Mouse (Mus musculus): ENCODE data around the gene Oas1f. TPM values are rescaled to one million over a fixed set of nuclear protein-coding genes. Genes with fewer than 3 reads are reported as not detected.

Gene Oas1f
- total RNA-seq, 1 experiment = 0.45 TPM

- no peaks in the 10 kb centered on the region for H3K9me3 ChIP-seq (ENCODE audit: control insufficient read depth, insufficient read depth, low read depth, low read length)
- no peak overlapping the region for H3K9ac ChIP-seq (ENCODE audit: insufficient read depth, low read depth, low read length, poor library complexity, severe bottlenecking)
- no peak for DNase-seq (ENCODE audit: low read depth, low spot score)
- peaks cover 4 to 11% of the 10 kb centered on the region in 2 experiments; a peak in 2 of 4 replicates for H3K4me1 ChIP-seq (ENCODE audit: control insufficient read depth in 2 of 2, insufficient read depth in 2 of 2, low read length in 2 of 2, poor library complexity in 1 of 2)
- TF ChIP-seq MAFK (IDR thresholded peaks at IDR 0.05; ENCODE audit: insufficient read depth, low read depth, low read length) (no peak), HCFC1 (IDR thresholded peaks at IDR 0.05; ENCODE audit: borderline replicate concordance, insufficient read depth, low read length) (no peak), ZC3H11A (IDR thresholded peaks at IDR 0.05; ENCODE audit: borderline replicate concordance, low read depth, low read length) (no peak), CHD2 (IDR thresholded peaks at IDR 0.05; ENCODE audit: low read depth, low read length) (no peak), ZNF384 (IDR thresholded peaks at IDR 0.05; ENCODE audit: low read depth, low read length) (no peak)
- H3K27ac ChIP-seq (ENCODE audit: insufficient read depth, low read depth, low read length, poor library complexity, severe bottlenecking) = no peak overlapping the region
- in situ Hi-C loops (cut with MboI; ENCODE audit: low sequenced_read_pairs in 2 of 2, unreplicated experiment in 2 of 2) = no loop called here
- H3K36me3 ChIP-seq (ENCODE audit: control insufficient read depth, insufficient read depth, low read length, poor library complexity, severe bottlenecking) = no peaks in the 10 kb centered on the region
- no peak overlapping the region for H3K4me3 ChIP-seq (ENCODE audit: insufficient read depth in 1 of 2, low read depth in 1 of 2, low read length in 2 of 2, poor library complexity in 1 of 2, severe bottlenecking in 1 of 2)
Measured at GRCm38 (mm10) chr5:120809171-120809570, 38.0 kb upstream of the Oas1f start.

- H3K36me3 ChIP-seq (ENCODE audit: control insufficient read depth, insufficient read depth, low read length, poor library complexity, severe bottlenecking) = no peaks in the 10 kb centered on the region
- peak; percentile 87 for DNase-seq (ENCODE audit: low read depth, low spot score)
- H3K4me1 ChIP-seq (ENCODE audit: control insufficient read depth in 2 of 2, insufficient read depth in 2 of 2, low read length in 2 of 2, poor library complexity in 1 of 2) = peaks cover 4 to 11% of the 10 kb centered on the region in 2 experiments; a peak in 2 of 4 replicates
- H3K27ac ChIP-seq (ENCODE audit: insufficient read depth, low read depth, low read length, poor library complexity, severe bottlenecking) = no peak within 1 kb of the TSS; the same call in 1 of the 2 replicates
- H3K4me3 ChIP-seq (ENCODE audit: insufficient read depth in 1 of 2, low read depth in 1 of 2, low read length in 2 of 2, poor library complexity in 1 of 2, severe bottlenecking in 1 of 2) = peak within 1 kb of the TSS; percentile 46 to 59
- peak within 1 kb of the TSS; percentile 71 for H3K9ac ChIP-seq (ENCODE audit: insufficient read depth, low read depth, low read length, poor library complexity, severe bottlenecking)
- TF ChIP-seq ZNF384 (IDR thresholded peaks at IDR 0.05; ENCODE audit: low read depth, low read length) (peak; percentile 95), ZC3H11A (IDR thresholded peaks at IDR 0.05; ENCODE audit: borderline replicate concordance, low read depth, low read length) (no peak)
- in situ Hi-C loops (cut with MboI; ENCODE audit: low sequenced_read_pairs in 2 of 2, unreplicated experiment in 2 of 2) = no loop called here
- H3K9me3 ChIP-seq (ENCODE audit: control insufficient read depth, insufficient read depth, low read depth, low read length) = no peaks in the 10 kb centered on the region
Measured at GRCm38 (mm10) chr5:120811951-120812819, 35.0 kb upstream of the Oas1f start, which contains the start of gene Oas1c. TSS of gene Oas1c (minus strand) at chr5:120812514.

GRCm38 (mm10) chr5:120813023-120813422 is 34.1 kb upstream of the Oas1f start:
- Histone ChIP-seq H3K4me3 (ENCODE audit: insufficient read depth in 1 of 2, low read depth in 1 of 2, low read length in 2 of 2, poor library complexity in 1 of 2, severe bottlenecking in 1 of 2) (peak overlapping the region in 1 of 2 experiments; percentile 59; a peak in 2 of 4 replicates), H3K36me3 (ENCODE audit: control insufficient read depth, insufficient read depth, low read length, poor library complexity, severe bottlenecking) (no peaks in the 10 kb centered on the region), H3K4me1 (ENCODE audit: control insufficient read depth in 2 of 2, insufficient read depth in 2 of 2, low read length in 2 of 2, poor library complexity in 1 of 2) (peaks cover 4 to 11% of the 10 kb centered on the region in 2 experiments; a peak in 2 of 4 replicates), H3K27ac (ENCODE audit: insufficient read depth, low read depth, low read length, poor library complexity, severe bottlenecking) (no peak overlapping the region), H3K9ac (ENCODE audit: insufficient read depth, low read depth, low read length, poor library complexity, severe bottlenecking) (no peak overlapping the region), H3K9me3 (ENCODE audit: control insufficient read depth, insufficient read depth, low read depth, low read length) (no peaks in the 10 kb centered on the region)
- TF ChIP-seq ZNF384 (IDR thresholded peaks at IDR 0.05; ENCODE audit: low read depth, low read length) (no peak), MAFK (IDR thresholded peaks at IDR 0.05; ENCODE audit: insufficient read depth, low read depth, low read length) (no peak), ZC3H11A (IDR thresholded peaks at IDR 0.05; ENCODE audit: borderline replicate concordance, low read depth, low read length) (no peak), HCFC1 (IDR thresholded peaks at IDR 0.05; ENCODE audit: borderline replicate concordance, insufficient read depth, low read length) (no peak), CHD2 (IDR thresholded peaks at IDR 0.05; ENCODE audit: low read depth, low read length) (no peak)
- DNase-seq (ENCODE audit: low read depth, low spot score) = no peak
- in situ Hi-C loops (cut with MboI; ENCODE audit: low sequenced_read_pairs in 2 of 2, unreplicated experiment in 2 of 2) = no loop called here

GRCm38 (mm10) chr5:120815949-120816348 is 31.2 kb upstream of the Oas1f start:
- peak; percentile 47 for DNase-seq (ENCODE audit: low read depth, low spot score)
- no peak for TF ChIP-seq ZNF384 (IDR thresholded peaks at IDR 0.05; ENCODE audit: low read depth, low read length)
- no peak for TF ChIP-seq ZC3H11A (IDR thresholded peaks at IDR 0.05; ENCODE audit: borderline replicate concordance, low read depth, low read length)
- TF ChIP-seq MAFK (IDR thresholded peaks at IDR 0.05; ENCODE audit: insufficient read depth, low read depth, low read length) = no peak
- TF ChIP-seq HCFC1 (IDR thresholded peaks at IDR 0.05; ENCODE audit: borderline replicate concordance, insufficient read depth, low read length) = no peak
- TF ChIP-seq CHD2 (IDR thresholded peaks at IDR 0.05; ENCODE audit: low read depth, low read length) = no peak
- no peaks in the 10 kb centered on the region for H3K9me3 ChIP-seq (ENCODE audit: control insufficient read depth, insufficient read depth, low read depth, low read length)
- in situ Hi-C loops (cut with MboI; ENCODE audit: low sequenced_read_pairs in 2 of 2, unreplicated experiment in 2 of 2) = no loop called here
- H3K4me3 ChIP-seq (ENCODE audit: insufficient read depth in 1 of 2, low read depth in 1 of 2, low read length in 2 of 2, poor library complexity in 1 of 2, severe bottlenecking in 1 of 2) = no peak overlapping the region
- H3K36me3 ChIP-seq (ENCODE audit: control insufficient read depth, insufficient read depth, low read length, poor library complexity, severe bottlenecking) = no peaks in the 10 kb centered on the region
- H3K27ac ChIP-seq (ENCODE audit: insufficient read depth, low read depth, low read length, poor library complexity, severe bottlenecking) = no peak overlapping the region
- peaks cover 0 to 5% of the 10 kb centered on the region in 2 experiments; a peak in 1 of 4 replicates for H3K4me1 ChIP-seq (ENCODE audit: control insufficient read depth in 2 of 2, insufficient read depth in 2 of 2, low read length in 2 of 2, poor library complexity in 1 of 2)
- H3K9ac ChIP-seq (ENCODE audit: insufficient read depth, low read depth, low read length, poor library complexity, severe bottlenecking) = no peak overlapping the region

All from ES-E14 (cell line).